Mouse (Mus musculus) neural tube, embryonic 13.5 days (tissue): ENCODE data around the gene Prr5. TPM values are rescaled to one million over a fixed set of nuclear protein-coding genes. Genes with fewer than 3 reads are reported as not detected.
A peak's percentile ranks its signal among the peaks of the same experiment; 100 is the strongest.

ENCODE experiments used
- ATAC-seq: fragments of 200-750 bp; cut with Nextera tagmentation; 2 replicates; pipeline ENCODE4 v1.8.0; 2017; ENCODE audit warnings: low read depth, mild to moderate bottlenecking, moderate TSS enrichment, moderate library complexity
- H3K27ac ChIP-seq: fragments of 300-500 bp; sonication (generic); replicated peaks from 2 replicates; pipeline ENCODE4 v1.5.1; 2015; ENCODE audit warnings: moderate library complexity, mild to moderate bottlenecking, inconsistent platforms
- H3K27me3 ChIP-seq: fragments of 300-500 bp; sonication (generic); 2 replicates; pipeline ENCODE4 v1.6.1; 2015; ENCODE audit warnings: mild to moderate bottlenecking, inconsistent platforms
- H3K36me3 ChIP-seq: fragments of 300-500 bp; sonication (generic); 2 replicates; pipeline ENCODE4 v1.6.1; 2015; ENCODE audit warnings: mild to moderate bottlenecking, inconsistent platforms
- H3K4me1 ChIP-seq: fragments of 300-500 bp; sonication (generic); replicated peaks from 2 replicates; pipeline ENCODE4 v1.6.1; 2015; ENCODE audit warnings: inconsistent platforms
- H3K4me2 ChIP-seq: fragments of 300-500 bp; sonication (generic); 2 replicates; pipeline ENCODE4 v1.6.1; 2015; ENCODE audit warnings: inconsistent platforms, mild to moderate bottlenecking, moderate library complexity
- H3K4me3 ChIP-seq: fragments of 300-500 bp; sonication (generic); 2 replicates; pipeline ENCODE4 v1.5.1; 2015; ENCODE audit warnings: mild to moderate bottlenecking, inconsistent platforms
- H3K9ac ChIP-seq: fragments of 300-500 bp; sonication (generic); 2 replicates; pipeline ENCODE4 v1.6.1; 2015; ENCODE audit warnings: moderate library complexity, mild to moderate bottlenecking, inconsistent platforms
- H3K9me3 ChIP-seq: fragments of 300-500 bp; sonication (generic); 2 replicates; pipeline ENCODE4 v1.6.1; 2016; ENCODE audit warnings: inconsistent platforms
- WGBS: fragments of 180-500 bp; shearing (Covaris S2); methylation state at CpG from one replicate; pipeline ENCODE4 v1.1.7; 2015; 5-methylcytosine and 5-hydroxymethylcytosine counted together
- polyA plus RNA-seq: library from polyadenylated mRNA; unstranded; fragments of >200 nt; fragmentation: Nextera tagmentation; extraction: Ambion mirVana; gene quantifications from 2 replicates; pipeline ENCODE4 v1.2.1, GENCODE M21; 2015

Gene Prr5
- polyA plus RNA-seq, 1 experiment from 2014 or later: 24.2 TPM

- no peak overlapping the region for H3K27ac ChIP-seq
- peaks cover 11% of the 10 kb centered on the region for H3K4me1 ChIP-seq
- no peaks in the 10 kb centered on the region for H3K9me3 ChIP-seq
- H3K4me3 ChIP-seq: no peak overlapping the region
- no peaks in the 10 kb centered on the region for H3K36me3 ChIP-seq
- 52% methylated on average over 6 of the region's 6 CpGs for WGBS
- H3K27me3 ChIP-seq: no peaks in the 10 kb centered on the region
- no peak overlapping the region for H3K9ac ChIP-seq
- no peak overlapping the region for H3K4me2 ChIP-seq
- ATAC-seq: no peak
These were observed 29.8 kb upstream of the Prr5 start for GRCm38 (mm10) chr15:84639451-84640136.

GRCm38 (mm10) chr15:84640722-84641121 lies 28.7 kb upstream of the Prr5 start:
- ATAC-seq: no peak
- Histone ChIP-seq H3K9ac (no peak overlapping the region), H3K4me2 (no peak overlapping the region), H3K27me3 (no peaks in the 10 kb centered on the region), H3K4me1 (peaks cover 11% of the 10 kb centered on the region), H3K9me3 (no peaks in the 10 kb centered on the region), H3K27ac (no peak overlapping the region), H3K4me3 (no peak overlapping the region), H3K36me3 (no peaks in the 10 kb centered on the region)
- WGBS: 83% methylated on average over 6 of the region's 6 CpGs

DNA sequence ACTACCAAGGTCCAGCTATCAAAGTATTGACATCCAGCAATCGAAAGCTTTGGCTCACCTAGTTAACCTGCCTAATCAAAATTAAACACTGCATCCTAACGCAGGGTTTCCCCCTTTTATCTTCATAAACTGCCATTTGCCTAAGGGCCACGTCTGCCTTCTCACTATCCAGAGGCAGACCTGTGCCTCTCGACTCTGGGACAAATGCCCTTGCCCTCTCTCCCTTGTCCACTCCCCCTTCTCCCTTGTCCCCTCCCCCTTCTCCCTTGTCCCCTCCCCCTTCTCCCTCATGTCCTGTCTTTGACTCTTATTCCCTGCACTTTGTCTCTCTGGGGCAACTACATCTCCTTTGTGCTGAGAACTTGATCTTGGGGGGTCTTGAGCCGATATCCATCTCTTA lies 28.3 kb upstream of the Prr5 start:
- H3K36me3 ChIP-seq: no peaks in the 10 kb centered on the region
- H3K4me1 ChIP-seq: peaks cover 11% of the 10 kb centered on the region
- H3K27me3 ChIP-seq: no peaks in the 10 kb centered on the region
- ATAC-seq: no peak
- H3K27ac ChIP-seq: no peak overlapping the region
- no peak overlapping the region for H3K4me2 ChIP-seq
- H3K9me3 ChIP-seq: no peaks in the 10 kb centered on the region
- H3K9ac ChIP-seq: no peak overlapping the region
- no peak overlapping the region for H3K4me3 ChIP-seq
- 55% methylated on average over 5 of the region's 5 CpGs for WGBS

- Histone ChIP-seq H3K4me3 (no peak overlapping the region), H3K36me3 (no peaks in the 10 kb centered on the region), H3K9me3 (0 out of 2 replicates have a peak, but pooled peaks cover 1% of the 10 kb centered on the region), H3K27me3 (no peaks in the 10 kb centered on the region), H3K27ac (no peak overlapping the region), H3K4me1 (peaks cover 11% of the 10 kb centered on the region), H3K4me2 (no peak overlapping the region), H3K9ac (no peak overlapping the region)
- 93% methylated on average over 1 of the region's 1 CpGs for WGBS
- no peak for ATAC-seq
These were observed 27.5 kb upstream of the Prr5 start for GRCm38 (mm10) chr15:84641948-84642347.

GRCm38 (mm10) chr15:84643178-84643577 lies 26.2 kb upstream of the Prr5 start:
- Histone ChIP-seq H3K27me3 (no peaks in the 10 kb centered on the region), H3K9me3 (0 out of 2 replicates have a peak, but pooled peaks cover 11% of the 10 kb centered on the region), H3K36me3 (no peaks in the 10 kb centered on the region), H3K4me2 (no peak overlapping the region), H3K4me1 (peaks cover 11% of the 10 kb centered on the region), H3K4me3 (no peak overlapping the region), H3K27ac (no peak overlapping the region), H3K9ac (no peak overlapping the region)
- WGBS: 15% methylated on average over 1 of the region's 1 CpGs
- ATAC-seq: no peak

GRCm38 (mm10) chr15:84651481-84651880 lies 17.9 kb upstream of the Prr5 start:
- no peak overlapping the region for H3K4me2 ChIP-seq
- WGBS: 91% methylated on average over 6 of the region's 6 CpGs
- ATAC-seq: no peak
- no peak overlapping the region for H3K27ac ChIP-seq
- H3K4me3 ChIP-seq: no peak overlapping the region
- no peaks in the 10 kb centered on the region for H3K36me3 ChIP-seq
- H3K9ac ChIP-seq: no peak overlapping the region
- peaks cover 30% of the 10 kb centered on the region for H3K4me1 ChIP-seq
- H3K27me3 ChIP-seq: no peaks in the 10 kb centered on the region
- H3K9me3 ChIP-seq: 0 out of 2 replicates have a peak, but pooled peaks cover 11% of the 10 kb centered on the region

DNA sequence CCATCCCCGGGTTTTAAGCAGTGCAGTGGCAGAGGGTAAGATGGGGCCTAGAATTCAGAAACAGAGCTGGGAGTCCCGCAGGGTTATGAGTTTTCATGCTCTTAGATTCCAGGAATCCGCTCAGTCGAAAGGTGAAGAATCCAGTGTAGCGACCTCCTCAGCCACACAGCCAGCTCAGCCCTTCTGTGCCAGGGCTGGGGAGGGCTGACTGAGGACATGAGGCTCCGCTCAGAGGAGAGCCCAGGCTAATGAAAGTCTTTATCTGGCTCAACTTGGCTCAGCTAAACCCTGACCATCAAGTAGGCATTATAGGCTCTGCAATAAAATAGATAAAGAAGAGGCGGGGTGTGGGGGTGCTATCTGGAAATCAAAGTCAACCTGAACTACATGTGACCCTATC lies 16.3 kb upstream of the Prr5 start:
- WGBS: 93% methylated on average over 7 of the region's 7 CpGs
- H3K9ac ChIP-seq: no peak overlapping the region
- H3K27me3 ChIP-seq: no peaks in the 10 kb centered on the region
- no peak for ATAC-seq
- H3K4me2 ChIP-seq: peak overlapping the region; percentile 59
- no peak overlapping the region for H3K4me3 ChIP-seq
- H3K9me3 ChIP-seq: no peaks in the 10 kb centered on the region
- no peaks in the 10 kb centered on the region for H3K36me3 ChIP-seq
- peaks cover 40% of the 10 kb centered on the region for H3K4me1 ChIP-seq
- 0 out of 2 replicates have a peak overlapping the region, but pooled peaks have one; percentile 96 for H3K27ac ChIP-seq

DNA sequence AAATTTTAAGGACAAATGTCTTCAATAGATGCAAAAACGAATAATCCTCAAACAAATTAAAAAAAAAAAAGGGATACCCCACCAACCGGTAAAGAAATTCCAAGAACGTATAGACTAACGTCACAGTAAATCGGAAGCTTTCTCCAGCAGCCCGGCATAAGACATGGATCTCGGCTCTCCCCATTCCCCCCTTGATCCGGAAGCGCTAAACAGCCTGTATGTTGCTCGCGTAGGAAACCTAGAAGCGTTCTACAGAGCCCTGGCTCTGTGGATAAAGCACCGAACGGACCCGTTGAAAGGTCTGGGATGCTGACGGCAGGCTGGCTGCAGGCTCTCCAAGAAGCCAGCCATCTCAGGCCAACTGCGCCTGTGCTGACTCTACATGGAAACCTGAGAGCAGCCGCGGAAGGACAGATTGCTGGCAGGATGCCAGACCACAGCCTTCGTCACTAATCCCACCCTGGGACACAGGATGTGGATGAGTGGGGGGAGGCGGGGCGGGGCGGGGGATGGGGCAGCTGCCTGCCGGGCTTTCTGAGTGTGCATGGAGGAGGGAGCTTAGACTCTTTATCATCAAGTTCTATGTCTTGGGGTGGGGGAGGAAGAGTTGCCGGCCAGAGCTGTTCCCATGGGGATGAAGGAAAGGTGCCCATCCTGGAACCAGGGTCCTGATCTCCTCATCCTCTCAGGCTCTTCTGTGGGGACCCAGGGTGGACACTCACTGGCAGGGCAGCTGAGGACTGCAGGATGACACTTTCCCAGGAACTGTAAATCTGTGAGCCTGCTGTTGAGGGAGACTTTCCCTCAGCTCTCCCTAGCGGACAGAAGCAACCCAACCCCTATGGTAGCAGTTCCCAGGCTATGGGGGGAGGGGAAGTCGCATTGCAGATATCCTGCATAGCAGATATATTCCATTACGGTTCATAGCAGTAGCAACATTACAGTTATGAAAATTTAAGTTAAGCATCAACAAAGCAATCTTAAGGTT lies 15.1 kb upstream of the Prr5 start:
- peak overlapping the region; percentile 38 for H3K4me3 ChIP-seq

GRCm38 (mm10) chr15:84654975-84655374 lies 14.4 kb upstream of the Prr5 start:
- no peaks in the 10 kb centered on the region for H3K36me3 ChIP-seq
- no peak overlapping the region for H3K9ac ChIP-seq
- peaks cover 41% of the 10 kb centered on the region for H3K4me1 ChIP-seq
- H3K4me3 ChIP-seq: no peak overlapping the region
- peak overlapping the region; percentile 96 for H3K27ac ChIP-seq
- peak overlapping the region; percentile 59; the same call in 1 of the 2 replicates for H3K4me2 ChIP-seq
- no peaks in the 10 kb centered on the region for H3K9me3 ChIP-seq
- 58% methylated on average over 10 of the region's 10 CpGs for WGBS
- ATAC-seq: no peak
- H3K27me3 ChIP-seq: no peaks in the 10 kb centered on the region

More for the DNA sequence above, 15.1 kb upstream of the Prr5 start:
- peak; percentile 87 for ATAC-seq
- Histone ChIP-seq H3K4me1 (peaks cover 41% of the 10 kb centered on the region), H3K9ac (peak overlapping the region; percentile 74), H3K27ac (peak overlapping the region; percentile 96), H3K27me3 (no peaks in the 10 kb centered on the region), H3K4me2 (peak overlapping the region; percentile 59), H3K9me3 (no peaks in the 10 kb centered on the region), H3K36me3 (no peaks in the 10 kb centered on the region)
- WGBS: 6% methylated on average over 28 of the region's 28 CpGs

GRCm38 (mm10) chr15:84656689-84657088 lies 12.7 kb upstream of the Prr5 start:
- Histone ChIP-seq H3K9me3 (no peaks in the 10 kb centered on the region), H3K9ac (no peak overlapping the region), H3K27ac (no peak overlapping the region), H3K4me2 (no peak overlapping the region), H3K27me3 (no peaks in the 10 kb centered on the region), H3K36me3 (no peaks in the 10 kb centered on the region), H3K4me3 (no peak overlapping the region), H3K4me1 (peaks cover 41% of the 10 kb centered on the region)
- WGBS: 92% methylated on average over 3 of the region's 3 CpGs
- ATAC-seq: no peak

DNA sequence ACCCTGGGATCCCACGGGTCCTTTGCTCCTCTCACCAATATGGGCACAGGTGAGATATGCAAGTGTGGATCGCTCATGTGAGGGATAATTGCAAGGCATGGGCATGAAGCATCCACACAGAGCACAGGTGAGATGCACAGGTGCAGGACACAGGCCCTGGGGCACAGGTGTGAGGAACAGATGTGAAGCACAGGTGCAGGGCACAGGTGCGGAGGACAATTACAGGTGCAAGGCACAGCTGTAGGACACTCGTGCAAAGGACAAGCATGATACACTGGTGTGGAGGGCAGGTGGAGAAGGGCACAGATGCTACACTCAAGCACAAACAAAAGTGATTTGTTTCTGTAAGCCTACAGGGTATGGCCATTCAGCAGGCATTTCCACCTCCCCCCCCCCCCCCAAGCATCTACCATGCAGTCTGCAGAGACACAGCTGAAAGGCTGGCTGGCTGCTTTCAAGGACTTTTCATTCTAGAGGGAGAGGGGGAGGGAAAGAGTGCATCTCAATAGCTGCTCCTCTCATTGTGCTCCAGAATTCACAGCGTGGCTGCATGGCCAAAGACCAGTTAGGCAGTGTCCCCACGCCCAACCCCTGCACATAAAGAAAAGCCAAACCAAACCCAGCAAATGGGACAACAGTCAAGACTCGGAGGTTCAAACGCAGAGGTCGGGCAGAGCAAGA lies 11.9 kb upstream of the Prr5 start:
- ATAC-seq: no peak

DNA sequence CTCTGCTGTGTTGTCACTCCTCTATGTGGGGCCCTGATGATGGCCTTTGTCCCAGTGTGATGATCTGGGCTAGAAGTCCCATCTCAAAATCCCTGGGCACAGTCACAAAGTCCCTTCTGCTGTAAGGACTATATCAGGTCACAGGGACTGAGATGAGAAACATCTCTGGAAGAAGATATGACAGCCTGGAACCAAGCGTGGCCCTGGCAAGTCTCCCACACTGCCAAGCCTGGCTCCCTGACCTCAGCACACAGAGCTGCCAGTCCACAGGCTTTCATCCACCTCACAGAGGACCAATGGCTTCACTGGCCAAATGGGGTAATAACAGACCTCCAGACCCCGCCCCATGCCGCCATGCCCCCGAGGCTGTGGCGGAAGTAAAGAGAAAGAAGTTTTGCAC lies 10.8 kb upstream of the Prr5 start:
- Histone ChIP-seq H3K4me1 (peaks cover 49% of the 10 kb centered on the region), H3K4me2 (no peak overlapping the region), H3K27ac (no peak overlapping the region), H3K9ac (no peak overlapping the region), H3K36me3 (no peaks in the 10 kb centered on the region), H3K27me3 (no peaks in the 10 kb centered on the region), H3K9me3 (no peaks in the 10 kb centered on the region), H3K4me3 (no peak overlapping the region)
- 86% methylated on average over 5 of the region's 5 CpGs for WGBS
- ATAC-seq: no peak

More for the DNA sequence above, 11.9 kb upstream of the Prr5 start:
- Histone ChIP-seq H3K4me1 (peaks cover 43% of the 10 kb centered on the region), H3K4me2 (no peak overlapping the region), H3K4me3 (no peak overlapping the region), H3K9me3 (no peaks in the 10 kb centered on the region), H3K36me3 (no peaks in the 10 kb centered on the region), H3K27me3 (no peaks in the 10 kb centered on the region), H3K27ac (no peak overlapping the region), H3K9ac (no peak overlapping the region)
- 45% methylated on average over 9 of the region's 9 CpGs for WGBS
